Mouse (Mus musculus) liver, embryonic 12.5 days (tissue): ENCODE measurements around the gene Gm4763. TPM values are rescaled to one million over a fixed set of nuclear protein-coding genes. Genes with fewer than 3 reads are reported as not detected.
"Not testable (repeated sequence)": the region's sequence is repeated elsewhere in the genome, so short reads cannot be mapped to it uniquely, and the experiment has no call there.

Experiments
- ATAC-seq: fragments of 200-750 bp; cut with Nextera tagmentation; 2 replicates; pipeline ENCODE4 v1.8.0; 2017; ENCODE audit warnings: moderate number of reproducible peaks, mild to moderate bottlenecking, moderate library complexity
- H3K27ac ChIP-seq: fragments of 300-500 bp; sonication (generic); 2 replicates; pipeline ENCODE4 v1.5.1; 2016; ENCODE audit warnings: mild to moderate bottlenecking
- H3K27me3 ChIP-seq: fragments of 300-500 bp; sonication (generic); replicated peaks from 2 replicates; pipeline ENCODE4 v1.6.1; 2016; ENCODE audit warnings: mild to moderate bottlenecking, moderate library complexity
- H3K36me3 ChIP-seq: fragments of 300-500 bp; sonication (generic); 2 replicates; pipeline ENCODE4 v1.6.1; 2016; ENCODE audit warnings: mild to moderate bottlenecking, moderate library complexity
- H3K4me1 ChIP-seq: fragments of 300-500 bp; sonication (generic); 2 replicates; pipeline ENCODE4 v1.6.1; 2016
- H3K4me2 ChIP-seq: fragments of 300-500 bp; sonication (generic); 2 replicates; pipeline ENCODE4 v1.6.1; 2016; ENCODE audit warnings: mild to moderate bottlenecking, moderate library complexity
- H3K4me3 ChIP-seq: fragments of 300-500 bp; sonication (generic); 2 replicates; pipeline ENCODE4 v1.5.1; 2016; ENCODE audit warnings: mild to moderate bottlenecking, moderate library complexity
- H3K9ac ChIP-seq: fragments of 300-500 bp; sonication (generic); 2 replicates; pipeline ENCODE4 v1.6.1; 2016; ENCODE audit warnings: mild to moderate bottlenecking, moderate library complexity
- H3K9me3 ChIP-seq: fragments of 300-500 bp; sonication (generic); replicated peaks from 2 replicates; pipeline ENCODE4 v1.6.1; 2016; ENCODE audit warnings: mild to moderate bottlenecking, moderate library complexity
- WGBS: fragments of 180-500 bp; shearing (Covaris S2); methylation state at CpG from one replicate; pipeline ENCODE4 v1.1.7; 2016; ENCODE audit not compliant: insufficient replicate concordance; 5-methylcytosine and 5-hydroxymethylcytosine counted together
- polyA plus RNA-seq: library from polyadenylated mRNA; unstranded; fragments of >200 nt; fragmentation: Nextera tagmentation; extraction: Ambion mirVana; gene quantifications from 2 replicates; pipeline ENCODE4 v1.2.1, GENCODE M21; 2016

Gm4763 gene
- not detected in 2 replicates for polyA plus RNA-seq

DNA sequence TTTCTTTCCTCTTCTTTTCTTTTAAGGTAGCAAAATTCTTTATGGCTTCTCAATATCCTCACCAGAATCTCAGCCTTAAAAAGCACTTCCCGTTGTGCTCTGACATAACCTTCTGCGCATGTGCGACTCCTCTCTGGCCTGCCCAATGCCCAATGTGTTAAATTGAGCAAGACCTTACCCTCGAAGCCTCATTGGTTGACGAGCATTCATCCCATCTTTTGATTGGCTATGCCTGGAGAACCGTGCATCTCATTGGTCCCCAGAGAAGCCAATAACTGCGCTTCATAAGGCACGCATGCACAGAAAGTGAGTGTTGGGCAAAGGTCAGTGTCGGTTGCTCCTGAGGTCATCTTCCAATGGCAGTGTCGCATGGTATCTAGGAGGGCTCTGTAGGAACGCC lies at the start of gene Gm4763:
Gene Gm4763, minus strand, starts transcription at position 101 of the 400 bp plus-strand sequence.
- not testable (repeated sequence) for H3K9me3 ChIP-seq, H3K4me3 ChIP-seq, H3K9ac ChIP-seq, H3K27ac ChIP-seq, H3K4me1 ChIP-seq, H3K27me3 ChIP-seq, H3K36me3 ChIP-seq, H3K4me2 ChIP-seq, ATAC-seq
- 81% methylated on average over 11 of the region's 11 CpGs for WGBS

DNA sequence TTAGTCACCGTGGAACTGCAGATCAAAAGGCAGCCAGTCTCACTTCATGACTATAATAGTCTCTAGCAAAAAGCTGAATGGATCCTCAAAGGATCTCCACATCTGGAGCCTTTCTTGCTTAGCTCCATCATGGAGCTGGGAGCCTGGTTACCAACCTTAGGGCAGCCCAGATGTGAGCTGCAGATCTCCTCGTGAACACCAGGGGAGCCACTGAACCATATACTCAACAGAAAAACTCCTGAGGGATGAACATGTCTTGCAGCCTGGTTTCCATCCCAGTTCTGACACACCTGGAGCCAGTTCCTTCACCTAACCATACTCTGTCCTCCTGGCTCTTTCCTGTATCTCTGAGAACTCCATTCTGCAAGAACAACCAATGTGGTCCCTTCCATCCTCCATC lies 49.4 kb upstream of the Gm4763 start:
- Histone ChIP-seq H3K9me3 (no peaks in the 10 kb centered on the region), H3K27me3 (no peaks in the 10 kb centered on the region), H3K4me1 (no peaks in the 10 kb centered on the region), H3K27ac (no peak overlapping the region), H3K4me2 (no peak overlapping the region), H3K9ac (no peak overlapping the region), H3K36me3 (no peaks in the 10 kb centered on the region), H3K4me3 (no peak overlapping the region)
- 55% methylated on average over 2 of the region's 2 CpGs for WGBS
- ATAC-seq, result no peak

DNA sequence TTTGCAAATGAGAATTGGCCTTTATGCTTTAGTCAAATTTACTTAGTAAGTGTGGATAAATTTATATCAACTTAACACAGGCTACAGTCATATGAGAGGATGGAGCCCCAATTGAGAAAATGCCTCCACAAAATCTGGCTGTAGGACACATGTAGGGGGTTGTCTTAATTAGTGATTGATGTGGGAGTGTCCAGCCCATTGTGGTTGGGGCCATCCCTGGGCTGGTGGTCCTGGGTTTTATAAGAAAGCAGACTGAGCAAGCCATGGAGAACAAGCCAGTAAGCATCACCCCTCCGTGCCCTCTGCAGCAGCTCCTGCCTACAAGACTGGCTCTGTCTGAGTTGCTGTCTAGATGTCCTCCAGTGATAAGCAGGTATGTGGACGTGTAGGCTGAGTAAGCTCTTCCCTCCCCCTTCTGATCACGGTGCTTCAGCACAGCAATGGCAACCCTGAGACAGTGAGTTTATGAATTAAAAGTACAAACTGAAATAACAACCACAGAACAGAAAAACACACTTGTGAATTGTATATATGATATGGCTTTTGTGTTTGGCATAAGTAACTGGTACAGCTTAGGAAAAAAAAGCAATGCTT lies 47.3 kb upstream of the Gm4763 start:
- Histone ChIP-seq H3K9me3 (no peaks in the 10 kb centered on the region), H3K27ac (no peak overlapping the region), H3K4me3 (no peak overlapping the region), H3K27me3 (no peaks in the 10 kb centered on the region), H3K36me3 (no peaks in the 10 kb centered on the region), H3K9ac (no peak overlapping the region), H3K4me2 (no peak overlapping the region), H3K4me1 (no peaks in the 10 kb centered on the region)
- 23% methylated on average over 3 of the region's 3 CpGs for WGBS
- ATAC-seq, result no peak

DNA sequence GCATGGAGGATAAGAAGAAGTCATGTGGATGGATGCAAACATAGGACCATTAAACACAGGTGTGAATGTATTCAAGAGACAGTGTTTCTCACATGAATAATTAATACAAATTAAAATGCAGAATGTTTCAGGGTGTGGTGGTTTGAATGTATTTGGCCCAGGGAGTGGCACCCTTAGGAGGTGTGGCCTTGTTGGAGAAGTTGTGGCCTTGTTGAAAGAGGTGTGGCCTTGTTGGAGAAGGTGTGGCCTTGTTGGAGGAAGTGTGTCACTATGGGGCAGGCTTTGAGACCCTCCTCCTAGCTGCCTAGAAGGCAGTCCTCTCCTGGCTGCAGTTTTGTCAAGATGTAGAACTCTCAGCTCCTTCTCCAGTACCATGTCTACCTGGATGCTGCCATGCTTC lies 44.7 kb upstream of the Gm4763 start:
- no peak for ATAC-seq
- H3K9me3 ChIP-seq, result no peaks in the 10 kb centered on the region
- H3K4me1 ChIP-seq, result no peaks in the 10 kb centered on the region
- H3K27me3 ChIP-seq, result no peaks in the 10 kb centered on the region; the same call in 1 of the 2 replicates
- H3K36me3 ChIP-seq, result no peaks in the 10 kb centered on the region
- H3K9ac ChIP-seq, result no peak overlapping the region
- no peak overlapping the region for H3K27ac ChIP-seq
- H3K4me3 ChIP-seq, result no peak overlapping the region
- no peak overlapping the region for H3K4me2 ChIP-seq

DNA sequence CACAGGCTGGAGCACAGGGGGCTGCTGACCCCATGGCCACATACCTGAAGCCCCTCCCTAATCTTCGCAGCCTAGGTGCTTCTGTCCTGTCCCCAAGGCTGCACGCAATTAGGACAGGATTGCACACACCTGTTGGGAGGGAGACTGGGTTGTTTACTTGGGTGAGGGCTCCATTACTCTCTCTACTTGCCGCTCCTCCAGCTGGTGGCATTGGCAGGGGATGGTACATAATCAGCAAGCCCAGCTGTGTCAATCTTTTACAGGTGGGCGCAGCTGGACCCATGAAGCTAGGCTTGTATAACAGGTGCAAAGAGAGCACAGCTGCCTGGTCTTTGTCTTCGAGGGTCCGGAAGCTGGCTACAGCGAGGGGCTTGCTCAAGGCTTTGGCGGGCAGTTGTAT lies 35.9 kb upstream of the Gm4763 start:
- no peak overlapping the region for H3K4me2 ChIP-seq
- no peaks in the 10 kb centered on the region for H3K4me1 ChIP-seq
- WGBS, result 75% methylated on average over 8 of the region's 8 CpGs
- no peaks in the 10 kb centered on the region for H3K9me3 ChIP-seq
- no peaks in the 10 kb centered on the region for H3K36me3 ChIP-seq
- no peak overlapping the region for H3K27ac ChIP-seq
- H3K9ac ChIP-seq, result no peak overlapping the region
- ATAC-seq, result no peak
- no peaks in the 10 kb centered on the region; the same call in 1 of the 2 replicates for H3K27me3 ChIP-seq
- H3K4me3 ChIP-seq, result no peak overlapping the region

DNA sequence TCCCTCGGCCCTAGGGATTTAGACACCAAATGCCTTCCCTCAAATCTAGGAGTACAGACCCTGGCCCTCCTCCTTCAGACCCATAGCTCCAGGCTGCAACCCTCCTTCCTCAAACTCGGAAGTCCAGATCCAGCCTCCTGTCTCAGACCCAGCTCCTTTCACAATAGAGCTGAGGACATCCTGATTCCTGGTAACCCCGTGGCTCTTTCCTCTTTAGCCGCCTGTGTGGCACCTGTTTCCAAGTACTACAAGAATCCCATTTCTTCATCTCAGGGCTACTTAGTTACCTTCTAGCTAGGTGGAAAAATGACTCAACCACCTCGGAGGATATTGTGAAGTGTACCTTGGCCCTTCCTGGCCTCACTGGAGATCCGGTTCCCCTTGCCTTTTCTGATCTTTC lies 34.5 kb upstream of the Gm4763 start:
- H3K4me1 ChIP-seq, result no peaks in the 10 kb centered on the region
- no peaks in the 10 kb centered on the region for H3K36me3 ChIP-seq
- H3K4me2 ChIP-seq, result no peak overlapping the region
- H3K9ac ChIP-seq, result no peak overlapping the region
- 47% methylated on average over 6 of the region's 6 CpGs for WGBS
- ATAC-seq, result no peak
- H3K27me3 ChIP-seq, result no peaks in the 10 kb centered on the region
- H3K27ac ChIP-seq, result no peak overlapping the region
- no peaks in the 10 kb centered on the region for H3K9me3 ChIP-seq
- no peak overlapping the region for H3K4me3 ChIP-seq

DNA sequence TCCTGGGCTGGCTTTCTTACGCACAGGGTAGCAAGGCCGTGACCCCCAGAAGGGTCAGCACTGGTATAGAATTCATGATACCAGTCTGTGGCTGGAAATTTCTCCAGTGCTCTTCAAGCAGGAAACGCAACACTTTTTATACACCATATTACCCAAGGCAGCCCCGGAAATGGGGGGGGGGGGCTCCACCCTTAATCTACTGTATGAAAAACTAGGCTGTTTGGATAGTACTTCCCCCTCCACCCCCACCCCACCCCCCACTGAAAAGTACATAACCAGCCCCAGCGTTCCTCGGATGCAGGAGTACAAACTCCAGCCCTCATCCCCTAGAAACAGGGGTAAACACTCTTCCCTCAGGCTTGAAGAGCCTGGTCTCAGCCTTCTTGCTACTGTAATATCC lies 33.5 kb upstream of the Gm4763 start, which contains the start of gene Cd177:
Gene Cd177, minus strand, starts transcription at position 101 of the 400 bp plus-strand sequence.
- ATAC-seq, result no peak

DNA sequence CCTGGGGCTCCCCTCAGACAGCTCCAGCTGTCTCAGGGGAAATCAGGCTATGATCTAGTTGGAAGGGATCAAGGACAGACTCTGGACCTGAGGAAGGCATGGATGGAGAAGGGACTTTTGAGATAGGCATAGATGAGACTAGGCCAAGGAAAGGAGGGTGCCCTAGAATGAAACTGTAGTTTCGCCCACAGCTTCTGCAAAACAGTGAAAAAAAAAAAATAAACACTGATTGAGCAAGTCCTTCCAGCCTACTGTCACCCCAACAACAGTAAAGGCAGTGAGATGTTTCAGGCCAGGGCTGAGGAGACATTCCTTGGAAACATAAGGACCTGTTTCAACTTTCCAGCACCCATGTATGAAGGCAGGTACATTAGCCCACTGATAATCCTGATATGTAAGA lies 31.8 kb upstream of the Gm4763 start:
- no peaks in the 10 kb centered on the region for H3K4me1 ChIP-seq
- no peak overlapping the region for H3K9ac ChIP-seq
- H3K36me3 ChIP-seq, result no peaks in the 10 kb centered on the region
- no peaks in the 10 kb centered on the region for H3K9me3 ChIP-seq
- no peak overlapping the region for H3K4me2 ChIP-seq
- no peak overlapping the region for H3K27ac ChIP-seq
- no peaks in the 10 kb centered on the region for H3K27me3 ChIP-seq
- ATAC-seq, result no peak
- WGBS, result 60% methylated on average over 1 of the region's 1 CpGs
- no peak overlapping the region for H3K4me3 ChIP-seq

More for the DNA sequence above, 33.5 kb upstream of the Gm4763 start, which contains the start of gene Cd177:
- Histone ChIP-seq H3K9me3 (no peaks in the 10 kb centered on the region), H3K36me3 (no peaks in the 10 kb centered on the region), H3K4me2 (no peak within 1 kb of the TSS), H3K27ac (no peak within 1 kb of the TSS), H3K4me3 (no peak within 1 kb of the TSS), H3K9ac (no peak within 1 kb of the TSS), H3K4me1 (no peaks in the 10 kb centered on the region), H3K27me3 (no peaks in the 10 kb centered on the region)
- WGBS, result 66% methylated on average over 6 of the region's 6 CpGs

DNA sequence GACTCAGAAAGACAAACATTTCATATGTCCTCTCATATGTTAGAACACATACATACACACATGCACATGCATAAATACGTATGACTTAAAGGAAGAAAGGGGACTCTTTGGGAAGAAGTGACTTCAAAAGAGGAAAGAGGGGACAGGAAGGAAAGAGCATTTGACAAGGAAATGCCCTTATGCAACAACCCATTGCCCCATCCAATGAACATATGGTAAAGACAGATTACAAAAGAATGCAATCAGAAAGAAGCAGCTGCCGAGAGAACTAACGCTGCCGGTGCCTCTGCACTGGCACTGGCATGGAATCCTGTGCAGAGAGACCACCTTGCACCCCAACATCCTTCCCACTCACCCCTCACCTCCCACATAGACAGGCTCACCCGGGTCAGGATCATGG lies 26.8 kb upstream of the Gm4763 start:
- Histone ChIP-seq H3K9ac (no peak overlapping the region), H3K4me1 (no peaks in the 10 kb centered on the region), H3K4me2 (no peak overlapping the region), H3K27ac (no peak overlapping the region), H3K27me3 (no peaks in the 10 kb centered on the region), H3K9me3 (no peaks in the 10 kb centered on the region), H3K4me3 (no peak overlapping the region), H3K36me3 (no peaks in the 10 kb centered on the region)
- no peak for ATAC-seq
- WGBS, result 37% methylated on average over 5 of the region's 5 CpGs

DNA sequence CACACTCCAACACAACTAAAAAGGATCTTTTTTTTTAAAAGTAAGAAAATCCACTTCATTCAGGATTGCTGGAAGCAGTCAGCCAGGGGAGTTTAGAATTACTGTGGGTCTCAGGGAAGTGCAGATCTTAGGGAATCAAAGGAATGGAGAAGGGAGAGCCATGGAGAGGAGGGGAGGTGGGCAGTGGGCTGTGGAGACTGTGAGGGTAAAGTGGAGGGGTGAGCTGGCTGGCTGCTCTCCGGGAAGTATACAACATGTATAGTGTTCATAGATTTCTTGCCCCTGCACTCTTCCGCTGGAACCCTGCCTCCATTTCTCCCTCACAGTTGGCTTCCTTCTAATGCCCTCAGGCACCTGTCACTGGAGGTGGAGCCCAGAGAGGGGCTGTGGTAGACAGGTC lies 24.9 kb upstream of the Gm4763 start:
- no peak for ATAC-seq
- WGBS, result 77% methylated on average over 2 of the region's 2 CpGs

DNA sequence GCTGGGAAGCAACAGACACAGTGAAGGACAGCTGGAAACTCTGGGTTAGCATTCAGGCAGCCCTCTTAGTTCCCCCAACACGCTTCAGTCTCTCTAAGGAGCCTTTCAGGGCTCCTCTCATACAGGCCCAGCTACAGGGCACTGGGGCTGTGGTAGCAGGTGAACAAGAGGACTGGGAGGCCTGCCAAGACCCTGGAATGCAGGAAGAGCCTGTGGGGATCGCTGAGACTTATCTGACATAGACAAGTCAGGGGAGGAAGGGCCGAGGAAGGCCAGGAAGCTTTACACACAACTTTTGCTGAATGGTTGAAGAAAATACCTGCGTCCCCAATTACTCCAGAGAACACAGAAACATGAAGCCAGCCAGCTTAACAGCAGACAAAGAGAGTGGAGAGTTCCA lies 24.0 kb upstream of the Gm4763 start:
- Histone ChIP-seq H3K27ac (no peak overlapping the region), H3K4me3 (no peak overlapping the region), H3K4me2 (no peak overlapping the region), H3K27me3 (no peaks in the 10 kb centered on the region), H3K9ac (no peak overlapping the region), H3K9me3 (no peaks in the 10 kb centered on the region), H3K4me1 (no peaks in the 10 kb centered on the region), H3K36me3 (no peaks in the 10 kb centered on the region)
- WGBS, result 19% methylated on average over 4 of the region's 4 CpGs
- ATAC-seq, result no peak

More for the DNA sequence above, 24.9 kb upstream of the Gm4763 start:
- Histone ChIP-seq H3K9me3 (no peaks in the 10 kb centered on the region), H3K4me2 (no peak overlapping the region), H3K4me3 (no peak overlapping the region), H3K9ac (no peak overlapping the region), H3K4me1 (no peaks in the 10 kb centered on the region), H3K27me3 (no peaks in the 10 kb centered on the region), H3K27ac (no peak overlapping the region), H3K36me3 (no peaks in the 10 kb centered on the region)

DNA sequence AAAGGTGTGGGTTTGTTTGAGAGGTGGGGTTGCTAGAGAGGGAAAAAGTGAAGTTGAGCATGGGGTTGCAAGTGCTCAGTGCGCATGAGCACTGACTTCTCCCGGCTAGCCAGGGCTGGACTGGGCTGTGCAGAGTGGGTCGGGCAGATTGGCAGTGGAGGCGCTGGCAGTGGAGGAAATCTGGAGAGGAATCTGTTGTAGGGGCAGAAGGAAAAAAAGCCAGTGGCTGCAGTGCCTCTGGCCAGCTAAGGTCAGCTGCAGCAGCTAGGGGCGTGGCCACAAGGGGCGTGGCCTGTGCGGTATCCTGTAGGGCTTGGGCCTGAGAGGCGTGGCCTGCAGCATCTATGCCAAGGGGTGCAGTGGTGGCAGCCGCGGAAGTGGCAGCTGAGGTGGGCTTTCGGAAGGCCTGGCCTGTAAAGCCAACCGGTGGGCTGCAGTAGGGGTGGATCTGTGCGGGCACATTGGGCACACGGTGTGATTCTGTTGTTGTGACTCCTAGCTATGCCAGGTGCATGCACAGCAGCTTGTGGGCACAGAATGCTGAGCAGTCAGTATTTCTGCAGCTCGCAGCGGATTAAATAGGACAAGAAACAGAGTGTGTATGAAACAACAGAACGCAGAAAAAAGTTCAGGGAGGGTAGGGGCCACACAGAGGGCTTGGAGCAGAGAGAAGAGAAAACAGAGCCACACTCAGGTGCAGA lies 9.4 kb upstream of the Gm4763 start:
- no peaks in the 10 kb centered on the region for H3K9me3 ChIP-seq
- no peak overlapping the region for H3K27ac ChIP-seq
- WGBS, result 16% methylated on average over 17 of the region's 17 CpGs
- H3K4me1 ChIP-seq, result peaks cover 4% of the 10 kb centered on the region; the same call in 1 of the 2 replicates
- H3K4me2 ChIP-seq, result no peak overlapping the region
- ATAC-seq, result 0 out of 2 replicates have a peak, but pooled peaks have one; percentile 37
- H3K4me3 ChIP-seq, result no peak overlapping the region
- no peak overlapping the region for H3K9ac ChIP-seq
- H3K36me3 ChIP-seq, result no peaks in the 10 kb centered on the region
- H3K27me3 ChIP-seq, result peaks cover 13% of the 10 kb centered on the region; the same call in 1 of the 2 replicates
